Mouse (Mus musculus) gastrocnemius, postnatal 25 days (tissue): ENCODE measurements around the gene Ercc1. TPM values are rescaled to one million over a fixed set of nuclear protein-coding genes. Genes with fewer than 3 reads are reported as not detected.

ENCODE experiments used
- DNase-seq: peaks from one replicate; pipeline ENCODE4 v3.0.0; 2022
- total RNA-seq, 2 experiments: library from RNA; stranded (reverse); gene quantifications; 1 replicate in 1 of 2; 2 replicates in 1 of 2; pipeline ENCODE4 v1.2.3; 2021

Gene Ercc1
- total RNA-seq, 2 experiments from 2014 or later: 21.5 to 25.4 TPM

DNA sequence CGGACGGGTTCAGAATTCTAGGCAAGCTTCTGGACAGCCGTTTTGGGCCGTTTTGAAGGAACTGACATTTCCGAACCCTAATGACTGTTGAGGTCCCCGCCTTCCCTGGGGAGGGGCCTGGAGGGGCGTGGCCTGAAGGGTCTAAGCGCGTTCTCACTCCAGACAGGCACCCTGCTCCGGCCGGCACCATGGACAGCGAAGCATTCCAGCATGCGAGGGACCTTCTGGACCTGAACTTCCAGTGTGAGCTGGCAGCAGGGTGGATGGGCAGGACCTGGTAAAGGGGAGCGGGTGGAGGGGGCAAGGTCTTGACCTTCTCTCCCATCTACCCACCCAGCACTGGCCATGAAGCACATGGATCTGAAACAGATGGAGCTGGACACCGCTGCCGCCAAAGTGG is 23.8 kb downstream of the Ercc1 start:
- no peak for DNase-seq

- no peak for DNase-seq
Observed at GRCm38 (mm10) chr7:19369823-19370425, 25.3 kb downstream of the Ercc1 start.

DNA sequence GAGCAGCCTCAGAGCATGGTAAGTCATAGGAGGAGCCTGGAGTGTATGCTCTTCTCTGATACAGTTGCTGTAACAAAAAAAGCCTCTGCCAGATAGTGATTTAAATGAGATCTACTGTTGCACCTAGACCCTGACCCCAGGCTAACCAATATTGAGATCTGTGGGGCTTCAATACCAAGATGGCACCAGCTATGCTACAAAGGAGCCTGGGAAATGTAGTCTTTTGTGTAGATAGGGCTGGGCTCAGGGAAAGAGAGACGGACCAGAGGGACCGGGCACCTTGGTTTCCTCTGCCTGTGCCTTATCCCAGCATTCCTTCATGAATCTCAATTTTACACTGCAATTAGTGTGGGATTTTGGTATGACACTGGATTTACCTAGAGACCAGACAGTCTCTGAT is 28.8 kb downstream of the Ercc1 start:
- DNase-seq: no peak

GRCm38 (mm10) chr7:19375368-19375767 is 30.8 kb downstream of the Ercc1 start:
- DNase-seq: no peak

GRCm38 (mm10) chr7:19376019-19376418 is 31.4 kb downstream of the Ercc1 start:
- no peak for DNase-seq

- no peak for DNase-seq
Observed at GRCm38 (mm10) chr7:19378049-19378448, 33.5 kb downstream of the Ercc1 start.

GRCm38 (mm10) chr7:19381377-19382165 is 37.0 kb downstream of the Ercc1 start, which contains the start of gene Ercc2:
TSS of gene Ercc2 (plus strand) at chr7:19382010.
- DNase-seq: peak; percentile 99

DNA sequence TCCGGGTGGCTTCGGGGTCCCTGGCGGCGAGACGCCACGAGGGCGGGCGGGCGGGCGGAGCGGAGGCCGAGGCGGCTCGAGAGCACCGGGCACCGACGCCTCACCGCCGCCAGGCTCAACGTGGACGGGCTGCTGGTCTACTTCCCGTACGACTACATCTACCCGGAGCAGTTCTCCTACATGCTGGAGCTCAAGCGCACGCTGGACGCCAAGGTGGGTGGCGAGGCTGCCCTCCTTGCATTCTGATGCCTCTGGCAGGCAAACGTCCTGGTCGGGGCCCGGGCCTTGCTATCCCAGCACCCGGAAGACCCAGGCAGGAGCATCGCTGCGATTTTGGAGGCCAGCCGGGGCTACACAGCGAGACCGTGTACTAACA is 37.6 kb downstream of the Ercc1 start:
- no peak for DNase-seq

GRCm38 (mm10) chr7:19383708-19384107 is 39.1 kb downstream of the Ercc1 start:
- no peak for DNase-seq

GRCm38 (mm10) chr7:19388699-19389413 is 44.3 kb downstream of the Ercc1 start:
- DNase-seq: no peak

GRCm38 (mm10) chr7:19394484-19394883 is 49.9 kb downstream of the Ercc1 start:
- no peak for DNase-seq

DNA sequence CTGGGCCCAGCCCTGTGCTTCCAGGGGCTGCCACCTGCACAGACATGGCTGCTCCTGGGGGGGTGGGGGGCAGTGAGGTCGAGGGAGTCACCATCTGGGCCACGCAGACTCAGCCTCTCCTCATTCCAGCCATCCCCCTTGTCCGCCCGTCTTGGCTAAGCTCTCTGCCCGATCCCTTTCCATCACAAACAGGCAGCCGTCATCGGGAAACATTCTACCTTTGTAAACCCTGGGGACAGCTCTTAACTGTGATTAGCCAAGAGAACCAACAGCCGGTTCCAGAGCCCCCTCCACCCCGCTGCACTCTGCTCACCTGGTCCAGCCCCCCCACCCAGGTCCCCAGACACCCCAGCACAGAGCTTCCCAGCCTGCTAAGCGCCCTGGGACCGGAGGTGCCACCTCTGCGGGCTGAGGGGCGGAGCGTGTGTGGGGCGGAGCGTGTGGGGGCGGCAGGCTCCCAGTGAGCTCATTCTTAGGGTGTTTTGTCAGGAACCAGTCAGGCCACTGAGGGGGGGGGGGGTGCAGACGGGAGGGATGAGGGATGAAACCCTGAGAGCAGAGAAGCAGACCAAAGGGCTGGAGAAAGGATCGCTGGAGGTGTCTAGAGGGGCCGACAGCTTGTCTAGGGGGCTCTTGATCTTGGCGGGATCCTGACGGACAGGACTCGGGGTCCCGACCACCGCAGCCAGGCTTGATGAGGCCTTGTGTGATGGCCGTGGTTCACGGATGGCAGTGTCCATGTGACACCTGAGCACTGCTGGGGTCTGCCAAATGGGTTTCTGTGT is 55.1 kb downstream of the Ercc1 start:
- DNase-seq: no peak

GRCm38 (mm10) chr7:19400946-19401345 is 56.4 kb downstream of the Ercc1 start:
- no peak for DNase-seq

DNA sequence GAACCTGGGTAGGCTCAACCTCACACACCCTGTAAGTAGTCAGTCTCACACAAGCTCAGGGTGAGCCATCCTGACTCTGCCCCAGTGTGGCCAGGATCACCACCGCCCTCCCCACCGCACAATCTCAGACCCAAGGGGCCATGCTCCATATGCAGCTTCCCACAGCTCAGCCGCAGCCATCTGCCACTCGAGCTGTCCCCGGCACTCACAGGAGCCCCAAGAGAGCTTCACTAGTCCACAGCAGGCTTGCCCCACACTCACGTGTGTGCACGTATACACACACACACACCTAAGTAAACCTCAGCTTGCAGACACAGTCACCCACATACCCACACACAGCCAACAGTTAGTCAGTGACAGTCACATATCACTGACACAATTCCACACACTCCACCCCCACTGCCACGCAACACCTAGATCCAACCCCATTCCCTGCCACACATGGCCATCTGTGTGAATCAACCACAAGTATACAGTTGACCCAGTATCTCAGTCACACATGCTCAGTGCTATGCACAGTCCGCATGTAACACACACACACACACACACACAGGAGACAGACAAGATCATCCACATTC is 58.0 kb downstream of the Ercc1 start:
- no peak for DNase-seq

GRCm38 (mm10) chr7:19403731-19404296 is 59.2 kb downstream of the Ercc1 start, which contains the start of gene Klc3:
TSS of gene Klc3 (minus strand) at chr7:19404104.
- no peak for DNase-seq

DNA sequence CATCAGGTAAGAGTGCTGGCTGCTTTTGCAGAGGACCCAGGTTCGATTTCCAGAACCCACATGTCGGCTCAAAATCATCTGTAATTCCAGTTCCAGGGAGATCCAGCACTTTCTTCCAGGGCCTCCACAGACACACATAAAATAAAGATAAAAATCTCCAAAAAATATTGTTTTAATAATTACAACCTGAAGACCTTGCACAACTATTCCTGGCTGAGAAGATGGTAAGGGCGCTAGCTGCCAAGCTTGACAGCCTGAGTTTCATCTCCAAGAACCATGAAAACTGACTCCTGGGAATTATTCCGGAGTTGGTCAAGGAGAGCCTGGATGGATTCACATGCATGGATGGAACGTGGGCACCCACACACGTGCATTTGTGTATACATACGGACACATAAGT is 59.9 kb downstream of the Ercc1 start, which contains the start of gene Ckm:
Gene Ckm, plus strand, starts transcription at position 301 of the 400 bp plus-strand sequence.
- DNase-seq: no peak

- DNase-seq: peak; percentile 70
Observed at GRCm38 (mm10) chr7:19405417-19405816, 60.8 kb downstream of the Ercc1 start.
